Mouse (Mus musculus) left cerebral cortex, adult 18-20 months (tissue): ENCODE measurements around the gene Mylk3. TPM values are rescaled to one million over a fixed set of nuclear protein-coding genes. Genes with fewer than 3 reads are reported as not detected.

ENCODE experiments used
- DNase-seq, 2 experiments: peaks; one replicate each; pipeline ENCODE4 v3.0.0; 2021 to 2022; ENCODE audit warnings: low spot score in 2 of 2, mixed read lengths in 1 of 2
- total RNA-seq, 2 experiments: library from RNA; stranded (reverse); gene quantifications; 2 replicates each; pipeline ENCODE4 v1.2.3; 2021

Gene Mylk3
- total RNA-seq, 2 experiments from 2014 or later, result 4.5 to 6.2 TPM

GRCm38 (mm10) chr8:85391438-85391837 lies 5.3 kb upstream of the Mylk3 start:
- DNase-seq, result no peak

- peak; percentile 16 to 41 for DNase-seq
Measured at GRCm38 (mm10) chr8:85381926-85382325, 4.2 kb downstream of the Mylk3 start.

GRCm38 (mm10) chr8:85380824-85381209 lies 5.3 kb downstream of the Mylk3 start:
- no peak for DNase-seq

GRCm38 (mm10) chr8:85380123-85380823 lies 5.9 kb downstream of the Mylk3 start:
- DNase-seq, result no peak

GRCm38 (mm10) chr8:85379142-85379781 lies 6.9 kb downstream of the Mylk3 start:
- peak; percentile 13 to 17 for DNase-seq

GRCm38 (mm10) chr8:85376516-85376915 lies 9.6 kb downstream of the Mylk3 start:
- DNase-seq, result no peak

GRCm38 (mm10) chr8:85374286-85374685 lies 11.9 kb downstream of the Mylk3 start:
- no peak for DNase-seq

- DNase-seq, result no peak
Measured at GRCm38 (mm10) chr8:85373435-85374039, 12.6 kb downstream of the Mylk3 start.

GRCm38 (mm10) chr8:85372465-85372839 lies 13.7 kb downstream of the Mylk3 start:
- DNase-seq, result no peak

- peak; percentile 29 to 42 for DNase-seq
Measured at GRCm38 (mm10) chr8:85371736-85372464, 14.2 kb downstream of the Mylk3 start.

GRCm38 (mm10) chr8:85365176-85365575 lies 21.0 kb downstream of the Mylk3 start:
- DNase-seq, result no peak

- DNase-seq, result no peak
Measured at GRCm38 (mm10) chr8:85364628-85365027, 21.5 kb downstream of the Mylk3 start.

GRCm38 (mm10) chr8:85363406-85363805 lies 22.7 kb downstream of the Mylk3 start:
- no peak for DNase-seq

- DNase-seq, result no peak
Measured at GRCm38 (mm10) chr8:85362211-85362610, 23.9 kb downstream of the Mylk3 start.

GRCm38 (mm10) chr8:85353287-85353686 lies 32.9 kb downstream of the Mylk3 start:
- DNase-seq, result no peak

GRCm38 (mm10) chr8:85339871-85340573 lies 46.1 kb downstream of the Mylk3 start:
- DNase-seq, result no peak

GRCm38 (mm10) chr8:85337681-85338080 lies 48.5 kb downstream of the Mylk3 start:
- no peak for DNase-seq

- no peak for DNase-seq
Measured at GRCm38 (mm10) chr8:85336211-85336933, 49.8 kb downstream of the Mylk3 start.

- DNase-seq, result no peak
Measured at GRCm38 (mm10) chr8:85335105-85335504, 51.0 kb downstream of the Mylk3 start.

- no peak for DNase-seq
Measured at GRCm38 (mm10) chr8:85329506-85329905, 56.6 kb downstream of the Mylk3 start.
